Mouse (Mus musculus) frontal cortex, adult 2 months (tissue): ENCODE measurements at regions not wholly inside any gene's neighbourhood (a gene's known extent, or its start where the extent isn't known, plus 50 kb on each side); places are given as distances from the start of the nearest gene placed in this dataset.
"Not testable (repeated sequence)": the region's sequence is repeated elsewhere in the genome, so short reads cannot be mapped to it uniquely, and the experiment has no call there.

Experiments used
- DNase-seq, 2 experiments: peaks; one replicate each; pipeline ENCODE4 v3.0.0; 2022; ENCODE audit warnings: low spot score in 1 of 2; ENCODE audit errors: extremely low spot score in 1 of 2

GRCm38 (mm10) chr5:82733707-82734106, 621.3 kb downstream of the Tecrl start:
- DNase-seq, result peak in 1 of 2 experiments; percentile 60

- peak; percentile 24 to 40 for DNase-seq
These were observed 626.8 kb downstream of the Tecrl start for GRCm38 (mm10) chr5:82728240-82728639.

- no peak for DNase-seq
These were observed 627.6 kb downstream of the Tecrl start for GRCm38 (mm10) chr5:82727250-82728003.

GRCm38 (mm10) chr5:82715705-82716104, 639.3 kb downstream of the Tecrl start:
- DNase-seq, result no peak

GRCm38 (mm10) chr5:82699666-82700065, 655.3 kb downstream of the Tecrl start:
- DNase-seq, result not testable (repeated sequence)

- DNase-seq, result peak in 1 of 2 experiments; percentile 35
These were observed 656.1 kb downstream of the Tecrl start for GRCm38 (mm10) chr5:82698942-82699341.

GRCm38 (mm10) chr5:82683437-82683836, 671.6 kb downstream of the Tecrl start:
- DNase-seq, result no peak

- DNase-seq, result no peak
These were observed 690.9 kb downstream of the Tecrl start for GRCm38 (mm10) chr5:82664121-82664520.

- not testable (repeated sequence) for DNase-seq
These were observed 701.4 kb downstream of the Tecrl start for GRCm38 (mm10) chr5:82653637-82654036.

GRCm38 (mm10) chr5:82620056-82620455, 734.9 kb downstream of the Tecrl start:
- DNase-seq, result no peak
